Mouse (Mus musculus) embryonic stem cell, embryonic (primary cell): ENCODE results near the gene Abcb8.

ENCODE experiments used
- CTCF ChIA-PET, 4 experiments: fragments of 300-600 bp in 2 of 4; fragments of 350-600 bp in 2 of 4; sonication (Branson Sonifier 250); formaldehyde crosslinking; loops; one replicate each; lab custom pipeline; 2022; ENCODE audit warnings: inconsistent platforms in 2 of 4; lab: Charles Lee
- POLR2A ChIA-PET, 4 experiments: fragments of 300-600 bp in 2 of 4; fragments of 350-600 bp in 2 of 4; sonication (Branson Sonifier 250); formaldehyde crosslinking; loops; one replicate each; lab custom pipeline; 2022; ENCODE audit warnings: antibody characterized with exemption in 4 of 4, inconsistent platforms in 1 of 4; lab: Charles Lee

Abcb8 gene

GRCm38 (mm10) chr5:24399686-24400085 lies 6.2 kb downstream of the Abcb8 start:
- ChIA-PET CTCF (interaction anchor here (0.9 to 8.0 kb wide), 9 partner anchors 9 to 85 kb away, joined by 3 to 35 read pairs (median 4); no protein-coding TSS in a partner anchor), POLR2A (interaction anchor here in 2 of 4 experiments (0.6 to 2.0 kb wide), 14 partner anchors 9 to 235 kb away, joined by 3 to 6 read pairs (median 4); no protein-coding TSS in a partner anchor)

- POLR2A ChIA-PET: interaction anchor here in 2 of 4 experiments (0.9 to 2.0 kb wide), 11 partner anchors 9 to 64 kb away, joined by 3 to 6 read pairs (median 4); partner anchors contain the start of gene Asic3 (in 2 of the 2)
- CTCF ChIA-PET: interaction anchor here (0.6 to 8.0 kb wide), 12 partner anchors 8 to 584 kb away, joined by 3 to 35 read pairs (median 4); no protein-coding TSS in a partner anchor
Observed at GRCm38 (mm10) chr5:24400362-24400761, 6.9 kb downstream of the Abcb8 start.

- CTCF ChIA-PET: interaction anchor here in 3 of 4 experiments (0.6 to 8.0 kb wide), 7 partner anchors 15 to 584 kb away, joined by 3 to 35 read pairs (median 4); no protein-coding TSS in a partner anchor
- POLR2A ChIA-PET: interaction anchor here in 2 of 4 experiments (0.9 to 2.0 kb wide), 7 partner anchors 12 to 64 kb away, joined by 3 to 6 read pairs (median 3); partner anchors contain the start of gene Asic3 (in 2 of the 2)
Observed at GRCm38 (mm10) chr5:24400911-24401605, 7.6 kb downstream of the Abcb8 start.

- ChIA-PET CTCF (interaction anchor here in 1 of 4 experiments (8.0 kb wide), 1 partner anchor 14 kb away, joined by 35 read pairs; no protein-coding TSS in a partner anchor), POLR2A (interaction anchor here in 1 of 4 experiments (1.1 kb wide), 1 partner anchor 42 kb away, joined by 3 read pairs; no protein-coding TSS in a partner anchor)
Observed at GRCm38 (mm10) chr5:24401969-24402368, 8.5 kb downstream of the Abcb8 start.

- CTCF ChIA-PET: interaction anchor here in 2 of 4 experiments (0.8 to 8.0 kb wide), 4 partner anchors 11 kb away, joined by 3 to 35 read pairs (median 10); partner anchors contain the start of gene Abcb8 (in 2 of the 2)
Observed at GRCm38 (mm10) chr5:24404594-24405360, 11.3 kb downstream of the Abcb8 start.

GRCm38 (mm10) chr5:24405389-24405876 lies 12.0 kb downstream of the Abcb8 start:
- POLR2A ChIA-PET: interaction anchor here in 1 of 4 experiments (0.7 to 5.6 kb wide), 3 partner anchors 9 to 11 kb away, joined by 3 to 26 read pairs (median 8); partner anchors contain the start of gene Abcb8

More at GRCm38 (mm10) chr5:24404594-24405360, 11.3 kb downstream of the Abcb8 start:
- POLR2A ChIA-PET: interaction anchor here in 3 of 4 experiments (0.7 to 5.6 kb wide), 5 partner anchors 8 to 12 kb away, joined by 3 to 26 read pairs (median 6); partner anchors contain the start of gene Abcb8 (in 1 of the 3)

GRCm38 (mm10) chr5:24408651-24409050 lies 15.2 kb downstream of the Abcb8 start:
- ChIA-PET POLR2A (interaction anchor here (0.5 to 5.2 kb wide), 10 partner anchors 9 to 542 kb away, joined by 3 to 25 read pairs (median 5); partner anchors contain the start of genes Abcb8 (in 1 of the 4), Cdk5 (in 1 of the 4) and Slc4a2 (in 1 of the 4)), CTCF (interaction anchor here in 3 of 4 experiments (0.6 to 2.5 kb wide), 7 partner anchors 8 to 77 kb away, joined by 3 to 13 read pairs (median 4); partner anchors contain the start of gene Abcb8 (in 1 of the 3))

More at GRCm38 (mm10) chr5:24405389-24405876, 12.0 kb downstream of the Abcb8 start:
- CTCF ChIA-PET: interaction anchor here in 3 of 4 experiments (0.8 to 8.0 kb wide), 6 partner anchors 9 to 12 kb away, joined by 3 to 35 read pairs (median 7); partner anchors contain the start of gene Abcb8 (in 2 of the 3)

- ChIA-PET CTCF (interaction anchor here in 3 of 4 experiments (0.6 to 1.7 kb wide), 6 partner anchors 12 to 969 kb away, joined by 3 to 13 read pairs (median 4); partner anchors contain the start of gene Abcb8 (in 2 of the 3)), POLR2A (interaction anchor here in 3 of 4 experiments (0.5 to 5.2 kb wide), 11 partner anchors 10 to 543 kb away, joined by 3 to 25 read pairs (median 5); partner anchors contain the start of genes Cdk5 (in 2 of the 3), Slc4a2 (in 2 of the 3) and Abcb8 (in 1 of the 3))
Observed at GRCm38 (mm10) chr5:24409466-24409865, 16.0 kb downstream of the Abcb8 start.

GRCm38 (mm10) chr5:24412063-24412462 lies 18.6 kb downstream of the Abcb8 start:
- ChIA-PET POLR2A (interaction anchor here in 2 of 4 experiments (1.2 to 2.8 kb wide), 4 partner anchors 11 to 18 kb away, joined by 3 to 10 read pairs (median 8); partner anchors contain the start of genes Cdk5 (in 2 of the 2) and Slc4a2 (in 2 of the 2)), CTCF (interaction anchor here in 1 of 4 experiments (1.5 kb wide), 1 partner anchor 15 kb away, joined by 4 read pairs; no protein-coding TSS in a partner anchor)

- CTCF ChIA-PET: interaction anchor here in 3 of 4 experiments (1.0 to 5.0 kb wide), 8 partner anchors 13 to 97 kb away, joined by 3 to 76 read pairs (median 4); partner anchors contain the start of genes Abcb8 (in 2 of the 3) and Atg9b (in 1 of the 3)
Observed at GRCm38 (mm10) chr5:24413042-24413693, 19.7 kb downstream of the Abcb8 start, which contains the start of gene Asic3. Gene Asic3 (plus strand): TSS chr5:24413392.

GRCm38 (mm10) chr5:24413938-24414337 lies 20.5 kb downstream of the Abcb8 start:
- CTCF ChIA-PET: interaction anchor here in 3 of 4 experiments (0.6 to 5.0 kb wide), 9 partner anchors 12 to 97 kb away, joined by 3 to 76 read pairs (median 4); partner anchors contain the start of genes Abcb8 (in 2 of the 3) and Atg9b (in 1 of the 3)
- POLR2A ChIA-PET: interaction anchor here in 2 of 4 experiments (0.6 to 4.0 kb wide), 11 partner anchors 9 to 69 kb away, joined by 3 to 26 read pairs (median 4); partner anchors contain the start of genes Cdk5 (in 2 of the 2) and Slc4a2 (in 2 of the 2)

More at GRCm38 (mm10) chr5:24413042-24413693, 19.7 kb downstream of the Abcb8 start, which contains the start of gene Asic3:
- POLR2A ChIA-PET: interaction anchor here in 3 of 4 experiments (0.6 to 2.8 kb wide), 13 partner anchors 10 to 94 kb away, joined by 3 to 10 read pairs (median 3); partner anchors contain the start of genes Cdk5 (in 2 of the 3) and Slc4a2 (in 2 of the 3)

GRCm38 (mm10) chr5:24416222-24416736 lies 22.8 kb downstream of the Abcb8 start:
- ChIA-PET CTCF (interaction anchor here (0.5 to 5.0 kb wide), 87 partner anchors 8 to 595 kb away, joined by 3 to 76 read pairs (median 5); partner anchors contain the start of genes Abcb8 (in 4 of the 4), Tmub1 (in 4 of the 4), Atg9b (in 3 of the 4) and Fastk (in 3 of the 4)), POLR2A (interaction anchor here (0.5 to 4.0 kb wide), 47 partner anchors 8 to 356 kb away, joined by 3 to 27 read pairs (median 4); partner anchors contain the start of genes Tmub1 (in 4 of the 4), Abcb8 (in 2 of the 4), Atg9b (in 2 of the 4) and Fastk (in 2 of the 4))

- ChIA-PET CTCF (interaction anchor here in 2 of 4 experiments (1.2 to 5.0 kb wide), 8 partner anchors 10 to 183 kb away, joined by 3 to 76 read pairs (median 12); partner anchors contain the start of genes Abcb8 (in 1 of the 2) and Atg9b (in 1 of the 2)), POLR2A (interaction anchor here in 2 of 4 experiments (1.2 to 4.0 kb wide), 8 partner anchors 11 to 34 kb away, joined by 4 to 27 read pairs (median 12); partner anchors contain the start of genes Abcb8 (in 2 of the 2) and Fastk (in 1 of the 2))
Observed at GRCm38 (mm10) chr5:24417587-24417986, 24.1 kb downstream of the Abcb8 start.

GRCm38 (mm10) chr5:24420381-24420780 lies 26.9 kb downstream of the Abcb8 start:
- ChIA-PET POLR2A (interaction anchor here in 2 of 4 experiments (0.8 to 2.0 kb wide), 3 partner anchors 14 to 25 kb away, joined by 3 to 7 read pairs (median 4); partner anchors contain the start of gene Fastk (in 2 of the 2)), CTCF (interaction anchor here in 2 of 4 experiments (0.6 to 1.2 kb wide), 2 partner anchors 85 to 216 kb away, joined by 4 read pairs; no protein-coding TSS in a partner anchor)
